Mouse (Mus musculus) urinary bladder, postnatal 14 days (tissue): ENCODE measurements around the gene Cpxcr1.

ENCODE experiments used
- DNase-seq: peaks from one replicate; pipeline ENCODE4 v3.0.0; 2021; ENCODE audit warnings: low spot score

Cpxcr1 gene

GRCm38 (mm10) chrX:116448644-116449043 lies at the start of gene Cpxcr1:
Cpxcr1 (plus strand) TSS chrX:116448944.
- no peak for DNase-seq
